Mouse (Mus musculus) kidney, postnatal 10 days (tissue): Measurements from ENCODE around the gene Dstn.
A peak's percentile ranks its signal among the peaks of the same experiment; 100 is the strongest.

ENCODE experiments used
- DNase-seq: peaks from one replicate; pipeline ENCODE4 v3.0.0; 2021; ENCODE audit warnings: mixed read lengths

Gene Dstn

DNA sequence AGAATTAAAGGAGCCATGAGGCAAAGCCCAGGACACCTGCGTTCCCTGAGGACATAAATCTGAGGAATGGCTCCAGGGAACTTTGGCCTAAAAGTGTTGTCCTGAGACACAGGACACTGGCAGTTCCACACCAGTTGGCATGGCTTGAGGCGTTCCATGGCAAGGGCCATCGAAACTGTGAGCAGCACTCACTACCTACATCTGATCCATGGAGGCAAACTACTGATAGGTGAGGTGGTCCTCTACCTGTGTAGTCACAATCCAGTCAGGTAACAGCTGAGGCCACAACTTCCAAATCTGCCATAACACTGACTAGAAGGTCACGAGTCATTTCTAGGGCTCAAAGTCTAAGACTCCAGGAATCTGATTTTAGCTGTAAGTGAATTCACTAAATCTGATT, 40.6 kb downstream of the Dstn start:
- no peak for DNase-seq

DNA sequence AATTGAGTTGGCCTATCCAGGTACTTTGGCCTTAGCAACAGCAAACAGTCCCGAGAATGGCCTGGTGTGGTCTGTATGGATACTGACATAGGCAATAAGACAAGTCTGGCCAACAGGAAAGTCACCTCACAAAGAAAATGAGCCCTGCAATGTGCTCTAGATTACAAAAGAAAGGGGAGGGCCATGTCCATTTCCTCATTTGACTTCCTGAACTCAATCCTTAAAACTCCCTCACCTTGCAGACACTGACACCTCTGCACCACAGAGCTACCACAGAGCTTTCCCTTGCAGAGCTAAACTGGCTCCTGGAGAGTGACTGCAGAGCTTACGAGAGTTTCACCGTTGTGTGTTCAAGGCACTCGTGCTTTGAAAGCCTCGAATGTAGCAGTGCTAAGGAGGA, 47.1 kb downstream of the Dstn start:
- DNase-seq = no peak

DNA sequence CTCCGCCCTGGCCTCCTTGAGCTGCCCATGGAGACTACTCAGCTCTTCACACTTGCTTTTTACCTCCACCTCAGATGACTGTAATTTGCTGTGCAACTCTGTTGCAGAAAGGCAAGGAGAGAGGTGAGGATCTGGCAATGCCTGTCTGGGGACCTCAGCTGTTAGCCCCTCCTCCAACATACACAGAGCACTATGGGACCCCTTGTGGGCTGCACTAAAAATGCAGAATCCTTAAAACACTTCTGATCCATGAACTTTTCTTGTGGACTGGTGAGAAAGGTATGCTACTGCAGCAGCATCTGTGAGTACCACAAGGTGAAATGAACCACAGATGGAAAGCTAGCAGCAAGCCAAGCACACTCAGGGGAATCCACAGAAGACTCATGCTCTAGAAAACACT, 48.2 kb downstream of the Dstn start:
- no peak for DNase-seq

GRCm38 (mm10) chr2:143969260-143969659, 54.1 kb downstream of the Dstn start:
- no peak for DNase-seq

- no peak for DNase-seq
Measured at GRCm38 (mm10) chr2:143970841-143971240, 55.7 kb downstream of the Dstn start.

GRCm38 (mm10) chr2:143971887-143972286, 56.8 kb downstream of the Dstn start:
- DNase-seq = no peak

DNA sequence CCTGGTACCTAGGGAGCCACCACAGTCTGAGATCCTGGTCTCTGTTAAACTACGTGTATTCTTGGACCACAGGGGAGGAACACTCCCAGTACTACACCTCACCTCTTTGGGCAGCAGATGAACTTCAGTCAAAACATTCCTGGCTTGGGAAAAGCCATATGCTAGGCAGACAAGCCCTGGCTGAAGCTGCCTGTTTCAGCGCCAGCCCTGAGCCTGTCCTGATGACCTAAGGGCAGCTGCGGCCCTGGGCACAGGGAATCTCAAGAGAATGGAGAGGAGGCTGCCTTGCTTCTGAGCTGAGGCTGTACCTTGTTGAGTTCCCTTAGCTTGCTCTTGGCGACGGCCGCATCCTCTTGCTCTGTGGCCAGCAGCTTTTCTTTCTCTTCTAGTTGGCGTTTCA, 58.0 kb downstream of the Dstn start:
- DNase-seq = no peak

DNA sequence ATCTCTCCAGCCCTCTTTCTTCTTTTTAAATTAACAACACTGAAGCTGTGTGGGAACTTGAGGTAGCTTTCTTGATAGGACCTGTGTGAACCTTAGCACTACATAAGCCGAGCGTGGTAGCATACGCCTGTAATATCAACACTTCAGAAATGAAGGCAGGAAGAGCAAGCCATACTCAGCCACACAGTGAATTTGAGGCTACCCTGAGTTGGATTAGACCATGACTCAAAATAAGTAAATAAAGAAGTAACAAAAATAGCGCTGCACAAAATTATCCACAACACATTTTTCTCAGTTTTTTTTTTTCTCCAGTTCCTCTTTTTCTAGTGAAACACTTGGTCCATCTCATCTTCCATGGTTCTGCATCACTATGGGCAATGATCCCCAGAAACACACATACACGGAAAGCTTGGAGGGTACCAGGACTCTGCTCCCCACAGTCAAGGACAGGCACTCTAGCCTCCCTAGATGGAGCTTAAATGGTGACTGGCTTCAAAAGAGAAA, 60.1 kb downstream of the Dstn start:
- no peak for DNase-seq

DNA sequence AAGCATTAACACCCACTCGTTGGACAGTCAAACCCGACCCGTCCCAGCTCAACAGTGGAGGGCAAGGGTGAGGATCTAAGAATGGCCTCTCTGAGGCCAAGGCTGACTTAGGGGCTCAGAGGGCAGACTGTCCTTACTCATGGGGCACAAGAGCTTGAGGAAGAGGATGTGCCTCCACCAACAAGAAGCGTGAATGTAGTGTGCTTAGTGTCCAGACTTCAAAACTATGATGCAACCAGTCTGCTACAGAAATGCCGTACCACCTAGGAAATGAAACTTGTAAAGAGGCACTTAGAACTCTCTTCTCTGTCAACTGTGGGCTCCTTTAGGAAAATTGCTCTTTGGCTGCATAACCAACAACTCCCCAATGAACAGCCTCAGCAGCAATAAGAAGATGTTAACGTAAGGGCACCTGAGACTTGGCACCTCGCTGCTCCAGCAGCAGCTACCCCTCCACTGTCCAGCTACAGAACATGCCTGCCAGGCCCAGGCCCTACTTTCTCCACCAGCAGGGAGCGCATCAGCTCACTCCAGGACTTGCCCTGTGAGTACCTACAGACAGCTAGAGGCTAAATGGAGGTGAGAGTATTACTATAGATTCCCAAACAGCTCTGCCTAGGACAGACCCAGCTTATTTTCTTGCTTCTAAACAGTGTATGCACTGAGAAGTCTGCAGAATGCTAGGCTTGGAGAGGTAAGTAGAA, 63.5 kb downstream of the Dstn start:
- DNase-seq = peak; percentile 36

DNA sequence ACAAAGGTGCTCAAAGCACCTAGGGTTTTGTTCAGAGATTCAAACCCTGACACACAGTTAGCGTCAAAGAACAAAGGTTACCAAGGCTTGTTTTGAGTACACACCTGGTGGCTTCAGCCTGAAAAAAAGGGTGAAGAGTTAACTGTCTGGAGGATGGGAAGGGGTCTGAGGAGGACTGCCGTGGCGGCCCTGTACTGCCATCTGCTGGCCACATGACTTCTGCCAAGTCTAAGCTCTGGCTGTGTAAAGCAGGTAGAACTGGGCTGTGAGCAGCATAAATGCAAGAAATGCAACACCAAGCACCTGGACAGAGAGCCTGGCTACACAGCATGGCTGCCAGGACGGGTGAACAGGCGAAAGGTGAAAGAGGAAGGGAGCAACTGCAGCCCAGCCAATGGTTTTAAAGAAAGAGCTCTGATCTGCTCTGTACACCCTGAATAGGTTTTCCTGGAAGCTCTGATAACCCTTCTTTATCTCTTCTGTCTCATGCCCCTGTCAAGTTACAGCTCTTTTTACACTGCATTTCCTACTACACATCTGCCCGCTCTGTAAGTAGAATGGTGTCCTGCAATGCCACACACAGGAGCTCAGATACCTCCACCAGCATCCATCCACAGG, 65.8 kb downstream of the Dstn start:
- DNase-seq = peak; percentile 88

GRCm38 (mm10) chr2:143982152-143982551, 67.0 kb downstream of the Dstn start:
- DNase-seq = no peak

GRCm38 (mm10) chr2:143982901-143983300, 67.8 kb downstream of the Dstn start:
- DNase-seq = no peak

- no peak for DNase-seq
Measured at GRCm38 (mm10) chr2:143983482-143983881, 68.4 kb downstream of the Dstn start.

- no peak for DNase-seq
Measured at GRCm38 (mm10) chr2:143987485-143987884, 72.4 kb downstream of the Dstn start.

DNA sequence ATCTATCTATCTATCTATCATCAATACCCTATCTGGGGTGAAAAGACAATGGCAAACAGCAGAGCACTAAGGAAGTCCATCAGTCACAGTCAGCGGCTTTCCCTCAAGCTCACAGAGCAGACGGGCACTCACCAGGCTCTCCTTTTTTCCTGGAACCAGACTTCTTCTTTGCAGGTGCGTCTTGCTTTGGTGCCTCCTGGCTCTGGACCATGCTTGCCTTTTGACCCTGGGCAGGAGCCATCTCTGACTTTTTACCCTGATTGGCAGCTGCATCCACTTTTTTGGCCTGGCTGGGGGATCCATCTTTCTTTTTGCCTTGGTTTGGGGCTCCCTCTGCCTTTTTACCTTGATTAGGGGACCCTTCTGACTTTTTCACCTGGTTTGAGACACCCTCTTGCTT, 72.9 kb downstream of the Dstn start:
- no peak for DNase-seq

DNA sequence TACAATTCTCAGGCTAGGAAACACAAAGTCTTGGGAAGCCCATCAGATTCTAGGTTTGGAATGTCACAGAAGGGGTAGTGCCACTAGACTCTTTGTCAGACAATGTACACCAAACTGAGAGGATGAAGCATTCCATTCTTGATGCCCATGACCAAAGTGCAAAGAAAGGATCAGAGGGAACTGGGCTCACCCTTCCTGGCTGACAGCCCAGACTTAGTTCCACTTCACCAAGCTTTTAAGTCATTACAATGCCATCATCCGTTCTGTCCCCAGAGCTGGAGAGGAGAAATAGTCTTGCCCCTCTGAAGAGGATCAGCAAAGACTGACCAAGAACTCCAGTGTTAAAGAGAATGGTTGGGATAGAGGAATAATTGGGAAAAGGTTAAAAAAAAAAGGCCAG, 75.9 kb downstream of the Dstn start:
- DNase-seq = peak; percentile 75

DNA sequence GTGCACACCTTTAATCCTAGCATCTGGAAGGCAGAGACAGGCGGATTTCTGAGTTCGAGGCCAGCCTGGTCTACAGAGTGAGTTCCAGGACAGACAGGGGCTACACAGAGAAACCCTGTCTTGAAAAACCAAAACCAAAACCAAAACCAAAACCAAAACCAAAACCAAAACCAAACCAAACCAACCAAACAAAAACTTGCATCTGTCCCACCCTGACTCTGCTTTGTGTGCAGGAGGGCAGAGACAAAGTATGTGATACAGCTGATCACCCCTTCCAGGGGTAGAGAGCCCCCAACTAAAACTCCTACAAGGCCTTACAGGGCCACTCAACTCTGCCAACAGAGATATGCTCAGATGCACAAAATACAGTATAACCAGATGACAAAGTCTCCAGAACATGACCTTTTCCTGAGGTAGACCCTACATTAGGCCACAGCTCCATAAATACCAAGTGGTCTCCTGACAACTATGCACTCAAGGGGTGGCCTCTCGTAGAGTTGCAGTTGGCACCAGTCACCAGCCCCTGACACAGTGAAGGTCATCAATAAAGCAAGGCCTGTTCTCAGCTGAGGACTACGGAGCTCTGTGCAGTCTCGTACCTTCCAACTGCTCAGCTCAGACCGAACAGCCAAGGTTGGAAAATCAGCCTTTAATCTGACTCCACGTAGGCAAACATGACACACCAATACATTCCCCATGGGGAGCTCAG, 77.0 kb downstream of the Dstn start:
- no peak for DNase-seq
